Mouse (Mus musculus): Measurements from ENCODE around the gene Mphosph10.

Mphosph10 gene

GRCm38 (mm10) chr7:64392122-64392818 lies at the start of gene Mphosph10, which contains the start of gene Mcee:
Gene Mphosph10 (minus strand): TSS chr7:64392268.
Gene Mcee (plus strand): TSS chr7:64392607.
- peak; percentile 92 for DNase-seq (ENCODE audit: low spot score)

GRCm38 (mm10) chr7:64440519-64440918 lies 48.5 kb upstream of the Mphosph10 start:
- no peak for DNase-seq (ENCODE audit: low spot score)

- DNase-seq (ENCODE audit: low spot score) = no peak
Observed at GRCm38 (mm10) chr7:64439595-64440518, 47.8 kb upstream of the Mphosph10 start.

GRCm38 (mm10) chr7:64424861-64425260 lies 32.8 kb upstream of the Mphosph10 start:
- no peak for DNase-seq (ENCODE audit: low spot score)

GRCm38 (mm10) chr7:64403989-64404388 lies 11.9 kb upstream of the Mphosph10 start:
- no peak for DNase-seq (ENCODE audit: low spot score)

- no peak for DNase-seq (ENCODE audit: low spot score)
Observed at GRCm38 (mm10) chr7:64402452-64402851, 10.4 kb upstream of the Mphosph10 start.

GRCm38 (mm10) chr7:64400725-64401124 lies 8.7 kb upstream of the Mphosph10 start:
- DNase-seq (ENCODE audit: low spot score) = no peak

- no peak for DNase-seq (ENCODE audit: low spot score)
Observed at GRCm38 (mm10) chr7:64392819-64393151, 717 bp upstream of the Mphosph10 start.

- DNase-seq (ENCODE audit: low spot score) = no peak
Observed at GRCm38 (mm10) chr7:64391479-64391878, 589 bp downstream of the Mphosph10 start.

- DNase-seq (ENCODE audit: low spot score) = peak; percentile 35
Observed at GRCm38 (mm10) chr7:64373830-64374562, 18.1 kb downstream of the Mphosph10 start, which contains the start of gene Fan1. Gene Fan1 (minus strand): TSS chr7:64374095.

- DNase-seq (ENCODE audit: low spot score) = no peak
Observed at GRCm38 (mm10) chr7:64373147-64373829, 18.8 kb downstream of the Mphosph10 start.

- no peak for DNase-seq (ENCODE audit: low spot score)
Observed at GRCm38 (mm10) chr7:64371940-64372878, 19.9 kb downstream of the Mphosph10 start.

GRCm38 (mm10) chr7:64369841-64370240 lies 22.2 kb downstream of the Mphosph10 start:
- no peak for DNase-seq (ENCODE audit: low spot score)

GRCm38 (mm10) chr7:64365863-64366262 lies 26.2 kb downstream of the Mphosph10 start:
- no peak for DNase-seq (ENCODE audit: low spot score)

- no peak for DNase-seq (ENCODE audit: low spot score)
Observed at GRCm38 (mm10) chr7:64360586-64360945, 31.5 kb downstream of the Mphosph10 start.

GRCm38 (mm10) chr7:64359943-64360585 lies 32.0 kb downstream of the Mphosph10 start:
- DNase-seq (ENCODE audit: low spot score) = no peak

- no peak for DNase-seq (ENCODE audit: low spot score)
Observed at GRCm38 (mm10) chr7:64358666-64359065, 33.4 kb downstream of the Mphosph10 start.

- no peak for DNase-seq (ENCODE audit: low spot score)
Observed at GRCm38 (mm10) chr7:64357405-64357804, 34.7 kb downstream of the Mphosph10 start.

- no peak for DNase-seq (ENCODE audit: low spot score)
Observed at GRCm38 (mm10) chr7:64356661-64357060, 35.4 kb downstream of the Mphosph10 start.

GRCm38 (mm10) chr7:64354206-64354605 lies 37.9 kb downstream of the Mphosph10 start:
- DNase-seq (ENCODE audit: low spot score) = no peak

All from urinary bladder, postnatal 10 days (tissue).